Mouse (Mus musculus): Measurements from ENCODE around the gene Nfe2.

GRCm38 (mm10) chr15:103227572-103227971, 30.6 kb downstream of the Nfe2 start:
- no peak for TF ChIP-seq EP300 (optimal IDR thresholded peaks at IDR 0.05)
- TF ChIP-seq CTCF (IDR thresholded peaks at IDR 0.05; ENCODE audit: low read depth): no peak
